Mouse (Mus musculus): ENCODE data around the gene Tifab. TPM values are rescaled to one million over a fixed set of nuclear protein-coding genes. Genes with fewer than 3 reads are reported as not detected.
A peak's percentile ranks its signal among the peaks of the same experiment; 100 is the strongest.

The Tifab gene
- polyA plus RNA-seq, 1 experiment: 0.70 TPM

- no peak for DNase-seq (ENCODE audit: low read depth)
- TF ChIP-seq CTCF (IDR thresholded peaks at IDR 0.05; ENCODE audit: borderline replicate concordance, extremely low read depth, insufficient read depth, insufficient read length): no peak
- TF ChIP-seq POLR2A (IDR thresholded peaks at IDR 0.05; ENCODE audit: borderline replicate concordance, extremely low read depth, insufficient read depth, insufficient read length, poor library complexity, severe bottlenecking): no peak
Observed at GRCm38 (mm10) chr13:56172901-56173545, 5.7 kb downstream of the Tifab start.

GRCm38 (mm10) chr13:56172106-56172505, 6.6 kb downstream of the Tifab start:
- TF ChIP-seq POLR2A (IDR thresholded peaks at IDR 0.05; ENCODE audit: borderline replicate concordance, extremely low read depth, insufficient read depth, insufficient read length, poor library complexity, severe bottlenecking) (no peak), CTCF (IDR thresholded peaks at IDR 0.05; ENCODE audit: borderline replicate concordance, extremely low read depth, insufficient read depth, insufficient read length) (no peak)
- DNase-seq (ENCODE audit: low read depth): no peak

- TF ChIP-seq CTCF (IDR thresholded peaks at IDR 0.05; ENCODE audit: borderline replicate concordance, extremely low read depth, insufficient read depth, insufficient read length) (no peak), POLR2A (IDR thresholded peaks at IDR 0.05; ENCODE audit: borderline replicate concordance, extremely low read depth, insufficient read depth, insufficient read length, poor library complexity, severe bottlenecking) (no peak)
Observed at GRCm38 (mm10) chr13:56168403-56168781, 10.3 kb downstream of the Tifab start.

GRCm38 (mm10) chr13:56167446-56168402, 11.0 kb downstream of the Tifab start:
- peak; percentile 59 for DNase-seq (ENCODE audit: low read depth)
- TF ChIP-seq CTCF (IDR thresholded peaks at IDR 0.05; ENCODE audit: borderline replicate concordance, extremely low read depth, insufficient read depth, insufficient read length) (peak; percentile 71; the same call in 1 of the 2 replicates), POLR2A (IDR thresholded peaks at IDR 0.05; ENCODE audit: borderline replicate concordance, extremely low read depth, insufficient read depth, insufficient read length, poor library complexity, severe bottlenecking) (no peak)

More at GRCm38 (mm10) chr13:56168403-56168781, 10.3 kb downstream of the Tifab start:
- peak; percentile 61 for DNase-seq (ENCODE audit: low read depth)

GRCm38 (mm10) chr13:56165561-56165960, 13.1 kb downstream of the Tifab start:
- TF ChIP-seq CTCF (IDR thresholded peaks at IDR 0.05; ENCODE audit: borderline replicate concordance, extremely low read depth, insufficient read depth, insufficient read length): no peak
- TF ChIP-seq POLR2A (IDR thresholded peaks at IDR 0.05; ENCODE audit: borderline replicate concordance, extremely low read depth, insufficient read depth, insufficient read length, poor library complexity, severe bottlenecking): no peak
- no peak for DNase-seq (ENCODE audit: low read depth)

- no peak for TF ChIP-seq CTCF (IDR thresholded peaks at IDR 0.05; ENCODE audit: borderline replicate concordance, extremely low read depth, insufficient read depth, insufficient read length)
- TF ChIP-seq POLR2A (IDR thresholded peaks at IDR 0.05; ENCODE audit: borderline replicate concordance, extremely low read depth, insufficient read depth, insufficient read length, poor library complexity, severe bottlenecking): no peak
- DNase-seq (ENCODE audit: low read depth): no peak
Observed at GRCm38 (mm10) chr13:56164372-56164771, 14.3 kb downstream of the Tifab start.

- peak; percentile 30 for DNase-seq (ENCODE audit: low read depth)
- TF ChIP-seq CTCF (IDR thresholded peaks at IDR 0.05; ENCODE audit: borderline replicate concordance, extremely low read depth, insufficient read depth, insufficient read length): no peak
Observed at GRCm38 (mm10) chr13:56163751-56164150, 14.9 kb downstream of the Tifab start.

GRCm38 (mm10) chr13:56162859-56163258, 15.8 kb downstream of the Tifab start:
- TF ChIP-seq POLR2A (IDR thresholded peaks at IDR 0.05; ENCODE audit: borderline replicate concordance, extremely low read depth, insufficient read depth, insufficient read length, poor library complexity, severe bottlenecking) (no peak), CTCF (IDR thresholded peaks at IDR 0.05; ENCODE audit: borderline replicate concordance, extremely low read depth, insufficient read depth, insufficient read length) (no peak)
- no peak for DNase-seq (ENCODE audit: low read depth)

- no peak for DNase-seq (ENCODE audit: low read depth)
- TF ChIP-seq POLR2A (IDR thresholded peaks at IDR 0.05; ENCODE audit: borderline replicate concordance, extremely low read depth, insufficient read depth, insufficient read length, poor library complexity, severe bottlenecking) (no peak), CTCF (IDR thresholded peaks at IDR 0.05; ENCODE audit: borderline replicate concordance, extremely low read depth, insufficient read depth, insufficient read length) (no peak)
Observed at GRCm38 (mm10) chr13:56159614-56160363, 18.9 kb downstream of the Tifab start.

GRCm38 (mm10) chr13:56159016-56159601, 19.6 kb downstream of the Tifab start:
- DNase-seq (ENCODE audit: low read depth): no peak

GRCm38 (mm10) chr13:56155671-56156070, 23.0 kb downstream of the Tifab start:
- no peak for TF ChIP-seq POLR2A (IDR thresholded peaks at IDR 0.05; ENCODE audit: borderline replicate concordance, extremely low read depth, insufficient read depth, insufficient read length, poor library complexity, severe bottlenecking)
- no peak for TF ChIP-seq CTCF (IDR thresholded peaks at IDR 0.05; ENCODE audit: borderline replicate concordance, extremely low read depth, insufficient read depth, insufficient read length)
- DNase-seq (ENCODE audit: low read depth): peak; percentile 49

More at GRCm38 (mm10) chr13:56159016-56159601, 19.6 kb downstream of the Tifab start:
- no peak for TF ChIP-seq POLR2A (IDR thresholded peaks at IDR 0.05; ENCODE audit: borderline replicate concordance, extremely low read depth, insufficient read depth, insufficient read length, poor library complexity, severe bottlenecking)
- TF ChIP-seq CTCF (IDR thresholded peaks at IDR 0.05; ENCODE audit: borderline replicate concordance, extremely low read depth, insufficient read depth, insufficient read length): no peak

All from brain, embryonic 14.5 days (tissue).